Mouse (Mus musculus): Measurements from ENCODE around the gene Vmn2r102. TPM values are rescaled to one million over a fixed set of nuclear protein-coding genes. Genes with fewer than 3 reads are reported as not detected.

Gene Vmn2r102
- polyA plus RNA-seq (2012; ENCODE audit: low replicate concordance): not detected in 2 replicates

GRCm38 (mm10) chr17:19660028-19660427, at the start of gene Vmn2r102:
Vmn2r102 (plus strand) TSS chr17:19660328.

Other genes starting within 250 kb of the Vmn2r102 start
- not detected in 2 replicates for gene Vmn2r100, start 155.6 kb upstream of the Vmn2r102 start, polyA plus RNA-seq (2012; ENCODE audit: low replicate concordance)
- not detected in 2 replicates for gene Vmn2r101, start 83.1 kb upstream of the Vmn2r102 start, polyA plus RNA-seq (2012; ENCODE audit: low replicate concordance)
- not detected in 2 replicates for gene Vmn2r103, start 113.0 kb downstream of the Vmn2r102 start, polyA plus RNA-seq (2012; ENCODE audit: low replicate concordance)

Measured in hematopoietic multipotent progenitor cell, adult 10-12 weeks (in vitro differentiated cells).